Mouse (Mus musculus) kidney, embryonic 14.5 days (tissue): ENCODE measurements around the gene Gm10491. TPM values are rescaled to one million over a fixed set of nuclear protein-coding genes. Genes with fewer than 3 reads are reported as not detected.

Experiments
- ATAC-seq: fragments of 200-750 bp; cut with Nextera tagmentation; 2 replicates; pipeline ENCODE4 v1.8.0; 2017; ENCODE audit warnings: moderate number of reproducible peaks, mild to moderate bottlenecking, moderate TSS enrichment, moderate library complexity; ENCODE audit not compliant: low FRiP score, low TSS enrichment
- H3K27ac ChIP-seq: fragments of 300-500 bp; sonication (generic); 2 replicates; pipeline ENCODE4 v1.5.1; 2014; ENCODE audit warnings: low read depth, mild to moderate bottlenecking, low read length, moderate library complexity, mixed read lengths
- H3K27me3 ChIP-seq: fragments of 300-500 bp; sonication (generic); 2 replicates; pipeline ENCODE4 v1.6.1; 2014; ENCODE audit warnings: mild to moderate bottlenecking, low read length; ENCODE audit not compliant: control insufficient read depth, insufficient read depth
- H3K36me3 ChIP-seq: fragments of 300-500 bp; sonication (generic); 2 replicates; pipeline ENCODE4 v1.6.1; 2014; ENCODE audit warnings: low read length, mixed read lengths; ENCODE audit not compliant: control insufficient read depth, insufficient read depth
- H3K4me1 ChIP-seq: fragments of 300-500 bp; sonication (generic); 2 replicates; pipeline ENCODE4 v1.6.1; 2014; ENCODE audit warnings: low read length, mixed read lengths; ENCODE audit not compliant: control insufficient read depth, insufficient read depth
- H3K4me2 ChIP-seq: fragments of 300-500 bp; sonication (generic); replicated peaks from 2 replicates; pipeline ENCODE4 v1.6.1; 2014; ENCODE audit warnings: low read depth, mild to moderate bottlenecking, low read length
- H3K4me3 ChIP-seq: fragments of 300-500 bp; sonication (generic); 2 replicates; pipeline ENCODE4 v1.5.1; 2014; ENCODE audit warnings: mild to moderate bottlenecking, low read length
- H3K9ac ChIP-seq: fragments of 300-500 bp; sonication (generic); 2 replicates; pipeline ENCODE4 v1.6.1; 2014; ENCODE audit warnings: low read depth, mild to moderate bottlenecking, low read length, moderate library complexity
- H3K9me3 ChIP-seq: fragments of 300-500 bp; sonication (generic); 2 replicates; pipeline ENCODE4 v1.6.1; 2016; ENCODE audit warnings: low read length; ENCODE audit not compliant: control insufficient read depth
- WGBS: fragments of 180-500 bp; shearing (Covaris S2); extraction: QIAGEN DNeasy Blood & Tissue Kit; methylation state at CpG from one replicate; pipeline ENCODE4 v1.1.7; 2014; 5-methylcytosine and 5-hydroxymethylcytosine counted together
- polyA plus RNA-seq: library from polyadenylated mRNA; unstranded; fragments of >200 nt; fragmentation: Nextera tagmentation; extraction: Ambion mirVana; gene quantifications from 2 replicates; pipeline ENCODE4 v1.2.1, GENCODE M21; 2014

Gm10491 gene
- polyA plus RNA-seq, 1 experiment from 2014 or later, result not detected

DNA sequence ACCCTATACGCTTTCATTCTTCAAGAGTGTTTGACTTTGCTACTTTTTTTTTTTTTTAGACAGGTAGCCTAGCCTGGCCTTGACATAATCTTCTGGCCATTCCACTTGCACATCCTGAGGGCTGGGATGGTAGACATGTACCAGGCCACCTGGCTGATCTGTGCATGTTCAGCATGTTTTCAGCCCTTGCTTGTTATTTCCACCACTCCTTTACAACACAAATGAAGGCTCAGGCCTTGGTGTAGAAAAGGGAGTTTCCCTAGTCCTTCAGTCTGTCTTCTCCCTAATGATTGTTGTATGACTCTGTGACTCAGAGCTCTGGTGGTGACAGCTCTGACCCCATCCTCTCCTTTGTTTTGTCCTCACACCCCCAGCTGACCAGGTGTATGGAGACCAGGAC is 40.5 kb downstream of the Gm10491 start:
- WGBS, result 100% methylated on average over 1 of the region's 1 CpGs

DNA sequence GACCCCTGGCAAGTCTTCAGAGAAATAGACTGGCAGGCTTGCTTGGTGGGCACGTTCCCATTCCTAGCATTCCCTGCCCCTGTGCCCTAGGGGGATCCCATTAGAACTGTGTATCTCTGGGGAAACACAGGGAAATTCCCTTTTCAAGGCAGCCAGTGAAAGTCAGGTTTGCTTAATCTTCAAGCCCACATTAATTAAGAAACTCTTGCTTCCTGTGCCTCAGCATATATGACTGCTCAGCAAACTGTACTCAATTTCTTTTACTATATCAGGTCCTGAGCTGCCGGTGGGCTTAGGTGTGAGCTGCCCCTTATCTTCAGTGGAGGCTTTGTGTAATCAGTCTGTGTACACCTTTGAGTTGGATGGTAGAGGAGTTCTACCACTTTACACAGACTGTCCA is 41.8 kb downstream of the Gm10491 start:
- Histone ChIP-seq H3K9me3 (no peaks in the 10 kb centered on the region), H3K27ac (no peak overlapping the region), H3K36me3 (peaks cover 8% of the 10 kb centered on the region; the same call in 1 of the 2 replicates), H3K4me1 (no peaks in the 10 kb centered on the region), H3K27me3 (no peaks in the 10 kb centered on the region), H3K4me3 (no peak overlapping the region), H3K9ac (no peak overlapping the region), H3K4me2 (no peak overlapping the region)
- ATAC-seq, result no peak
- WGBS, result 74% methylated on average over 2 of the region's 2 CpGs

More for the DNA sequence above, 40.5 kb downstream of the Gm10491 start:
- Histone ChIP-seq H3K36me3 (peaks cover 15% of the 10 kb centered on the region; the same call in 1 of the 2 replicates), H3K4me1 (no peaks in the 10 kb centered on the region), H3K9ac (no peak overlapping the region), H3K27ac (no peak overlapping the region), H3K9me3 (no peaks in the 10 kb centered on the region), H3K4me2 (no peak overlapping the region), H3K27me3 (no peaks in the 10 kb centered on the region), H3K4me3 (no peak overlapping the region)
- no peak for ATAC-seq

DNA sequence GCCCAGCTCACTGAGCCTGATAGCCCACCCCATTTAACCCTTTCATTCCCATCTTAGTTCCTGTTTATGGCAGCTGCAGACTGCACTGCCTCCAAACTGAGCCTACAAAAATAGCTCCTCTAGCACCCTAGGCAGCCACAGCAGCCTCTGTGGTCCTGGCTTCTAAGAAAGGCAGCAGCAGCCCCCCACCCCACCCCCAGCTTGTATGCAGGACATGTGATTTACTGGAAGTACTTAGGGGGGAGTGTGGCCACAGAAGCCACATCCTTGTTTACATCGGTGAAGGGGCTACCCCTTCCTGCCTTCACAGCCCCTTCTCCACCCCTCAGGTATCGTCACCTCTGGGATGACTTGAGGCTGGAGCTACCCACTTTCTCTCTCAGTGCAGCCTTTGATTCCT is 42.3 kb downstream of the Gm10491 start:
- Histone ChIP-seq H3K27ac (no peak overlapping the region), H3K4me2 (no peak overlapping the region), H3K4me3 (no peak overlapping the region), H3K36me3 (peaks cover 8% of the 10 kb centered on the region; the same call in 1 of the 2 replicates), H3K4me1 (no peaks in the 10 kb centered on the region), H3K27me3 (no peaks in the 10 kb centered on the region), H3K9me3 (no peaks in the 10 kb centered on the region), H3K9ac (no peak overlapping the region)
- no peak for ATAC-seq
- 58% methylated on average over 2 of the region's 2 CpGs for WGBS

DNA sequence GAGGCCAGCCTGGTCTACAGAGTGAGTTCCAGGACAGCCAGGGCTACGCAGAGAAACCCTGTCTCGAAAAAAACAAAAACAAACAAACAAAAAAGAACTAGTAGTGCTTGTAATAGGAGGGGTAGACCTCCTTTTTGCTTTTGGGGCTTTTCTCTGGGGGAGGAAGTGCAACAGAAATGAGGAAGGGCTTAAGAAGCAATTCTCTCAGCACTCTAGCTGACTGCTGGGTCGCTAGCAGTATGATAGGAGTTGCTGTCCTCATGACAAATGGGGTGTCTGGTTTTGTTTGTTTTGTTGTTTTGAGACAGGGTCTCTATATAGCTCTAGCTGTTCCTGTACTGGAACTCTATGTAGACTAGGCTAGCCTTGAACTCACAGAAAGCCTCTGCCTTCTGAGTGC is 43.1 kb downstream of the Gm10491 start:
- H3K9ac ChIP-seq, result no peak overlapping the region
- H3K4me1 ChIP-seq, result no peaks in the 10 kb centered on the region
- no peak overlapping the region for H3K4me2 ChIP-seq
- peaks cover 8% of the 10 kb centered on the region; the same call in 1 of the 2 replicates for H3K36me3 ChIP-seq
- H3K27me3 ChIP-seq, result no peaks in the 10 kb centered on the region
- WGBS, result 69% methylated on average over 3 of the region's 3 CpGs
- H3K4me3 ChIP-seq, result no peak overlapping the region
- no peak overlapping the region for H3K27ac ChIP-seq
- no peak for ATAC-seq
- H3K9me3 ChIP-seq, result no peaks in the 10 kb centered on the region

DNA sequence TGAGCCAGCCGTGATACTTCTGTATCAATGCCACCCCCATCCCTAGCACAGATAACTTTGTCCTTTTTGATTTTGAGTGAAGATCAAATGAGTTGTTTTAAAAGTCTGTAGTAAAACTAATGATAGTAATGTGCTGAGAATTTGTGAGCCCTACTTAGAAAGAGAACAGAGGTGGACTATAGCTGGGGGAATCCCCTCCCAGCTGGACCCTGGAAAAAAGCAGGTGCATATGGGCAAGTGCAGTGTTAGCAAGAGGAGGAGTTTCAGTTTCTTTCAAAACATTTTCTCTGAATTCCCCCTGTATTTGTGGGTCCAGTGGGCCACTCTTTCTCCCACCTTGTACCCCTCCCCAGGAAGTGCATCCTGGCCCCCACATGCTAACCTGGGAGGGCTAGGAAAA is 44.5 kb downstream of the Gm10491 start:
- no peaks in the 10 kb centered on the region for H3K4me1 ChIP-seq
- WGBS, result 95% methylated on average over 1 of the region's 1 CpGs
- no peak overlapping the region for H3K4me2 ChIP-seq
- peaks cover 6% of the 10 kb centered on the region; the same call in 1 of the 2 replicates for H3K36me3 ChIP-seq
- no peaks in the 10 kb centered on the region for H3K9me3 ChIP-seq
- H3K4me3 ChIP-seq, result no peak overlapping the region
- no peaks in the 10 kb centered on the region for H3K27me3 ChIP-seq
- no peak overlapping the region for H3K9ac ChIP-seq
- ATAC-seq, result no peak
- no peak overlapping the region for H3K27ac ChIP-seq

DNA sequence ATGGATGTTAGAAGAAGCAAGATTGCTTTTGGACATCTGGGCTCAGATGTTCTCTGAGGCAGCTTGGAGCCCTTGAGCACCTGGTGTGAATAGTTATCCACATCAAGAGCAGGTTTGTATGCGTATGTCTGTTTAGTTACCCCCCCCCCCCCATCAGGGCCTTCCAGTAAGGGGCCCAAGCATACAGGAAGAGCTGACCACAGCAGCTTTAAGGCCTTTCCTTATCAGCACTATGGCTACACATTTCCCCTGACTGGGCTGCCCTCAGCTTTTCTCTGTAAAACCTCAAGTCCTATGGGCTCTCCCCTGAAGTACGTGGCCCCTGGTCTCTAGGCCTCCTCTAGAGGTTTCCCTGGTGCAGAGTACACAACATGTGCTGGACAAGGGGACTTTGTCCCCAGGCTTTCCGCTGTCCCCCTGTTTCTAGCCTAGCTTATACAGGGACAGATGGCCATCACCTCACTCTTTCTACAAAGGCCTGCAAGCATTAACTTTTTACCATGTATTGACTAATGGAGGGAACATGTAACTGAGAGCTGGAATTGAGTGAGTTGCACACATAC is 48.4 kb downstream of the Gm10491 start:
- Histone ChIP-seq H3K9me3 (no peaks in the 10 kb centered on the region), H3K27ac (no peak overlapping the region), H3K27me3 (no peaks in the 10 kb centered on the region), H3K9ac (no peak overlapping the region), H3K36me3 (peaks cover 5% of the 10 kb centered on the region; the same call in 1 of the 2 replicates), H3K4me3 (no peak overlapping the region), H3K4me1 (no peaks in the 10 kb centered on the region), H3K4me2 (no peak overlapping the region)
- ATAC-seq, result no peak
- 85% methylated on average over 3 of the region's 3 CpGs for WGBS

Other genes starting within 250 kb of the Gm10491 start
- 188 and 190 TPM in 2 replicates for gene Plp2, start 236.4 kb downstream of the Gm10491 start, polyA plus RNA-seq
- 0.28 and 0.29 TPM in 2 replicates for gene Magix, start 226.6 kb downstream of the Gm10491 start, polyA plus RNA-seq
- 21.3 and 47.4 TPM in 2 replicates for gene Gpkow, start 210.7 kb downstream of the Gm10491 start, polyA plus RNA-seq
- gene Wdr45, start 193.5 kb downstream of the Gm10491 start, polyA plus RNA-seq, result 26.0 and 34.0 TPM in 2 replicates
- gene Gm45208, start 185.6 kb downstream of the Gm10491 start, polyA plus RNA-seq, result 0.23 TPM in 1 of 2 replicates, not detected in the other
- gene Praf2, start 179.4 kb downstream of the Gm10491 start, polyA plus RNA-seq, result 74.5 and 80.1 TPM in 2 replicates
- 15.6 and 21.5 TPM in 2 replicates for gene Ccdc120, start 156.9 kb downstream of the Gm10491 start, polyA plus RNA-seq
- gene Tfe3, start 145.3 kb downstream of the Gm10491 start, polyA plus RNA-seq, result 19.7 and 25.6 TPM in 2 replicates
- 34.5 and 35.8 TPM in 2 replicates for gene Gripap1, start 118.1 kb downstream of the Gm10491 start, polyA plus RNA-seq
- gene Kcnd1, start 85.5 kb downstream of the Gm10491 start, polyA plus RNA-seq, result 1.7 and 2.6 TPM in 2 replicates
- gene Otud5, start 66.5 kb downstream of the Gm10491 start, polyA plus RNA-seq, result 29.6 and 29.8 TPM in 2 replicates
- 6.7 and 8.1 TPM in 2 replicates for gene Pim2, start 29.6 kb downstream of the Gm10491 start, polyA plus RNA-seq
- gene Slc35a2, start 23.8 kb downstream of the Gm10491 start, polyA plus RNA-seq, result 12.6 and 14.1 TPM in 2 replicates
- gene Pqbp1, start 8.6 kb downstream of the Gm10491 start, polyA plus RNA-seq, result 102 and 113 TPM in 2 replicates
- 173 and 218 TPM in 2 replicates for gene Timm17b, start 8.5 kb downstream of the Gm10491 start, polyA plus RNA-seq
- not detected in 2 replicates for gene Gm10490, start 1.7 kb upstream of the Gm10491 start, polyA plus RNA-seq
- 0.09 and 0.14 TPM in 2 replicates for gene Pcsk1n, start 12.0 kb upstream of the Gm10491 start, polyA plus RNA-seq
- not detected in 2 replicates for gene Eras, start 20.8 kb upstream of the Gm10491 start, polyA plus RNA-seq
- 28.7 and 51.3 TPM in 2 replicates for gene Hdac6, start 40.1 kb upstream of the Gm10491 start, polyA plus RNA-seq
- gene Gata1, start 70.2 kb upstream of the Gm10491 start, polyA plus RNA-seq, result 0.49 and 0.53 TPM in 2 replicates
- gene Glod5, start 110.7 kb upstream of the Gm10491 start, polyA plus RNA-seq, result not detected in 2 replicates
- gene Suv39h1, start 166.9 kb upstream of the Gm10491 start, polyA plus RNA-seq, result 52.0 and 79.3 TPM in 2 replicates
- gene Was, start 182.7 kb upstream of the Gm10491 start, polyA plus RNA-seq, result 0.27 and 0.51 TPM in 2 replicates
- 19.3 and 21.3 TPM in 2 replicates for gene Wdr13, start 225.1 kb upstream of the Gm10491 start, polyA plus RNA-seq
- gene Rbm3, start 238.0 kb upstream of the Gm10491 start, polyA plus RNA-seq, result 606 and 668 TPM in 2 replicates